Mouse (Mus musculus): Measurements from ENCODE around the gene Kcnf1. TPM values are rescaled to one million over a fixed set of nuclear protein-coding genes. Genes with fewer than 3 reads are reported as not detected.

Gene Kcnf1
- polyA plus RNA-seq, 1 experiment from 2014 or later: 0.50 TPM

DNA sequence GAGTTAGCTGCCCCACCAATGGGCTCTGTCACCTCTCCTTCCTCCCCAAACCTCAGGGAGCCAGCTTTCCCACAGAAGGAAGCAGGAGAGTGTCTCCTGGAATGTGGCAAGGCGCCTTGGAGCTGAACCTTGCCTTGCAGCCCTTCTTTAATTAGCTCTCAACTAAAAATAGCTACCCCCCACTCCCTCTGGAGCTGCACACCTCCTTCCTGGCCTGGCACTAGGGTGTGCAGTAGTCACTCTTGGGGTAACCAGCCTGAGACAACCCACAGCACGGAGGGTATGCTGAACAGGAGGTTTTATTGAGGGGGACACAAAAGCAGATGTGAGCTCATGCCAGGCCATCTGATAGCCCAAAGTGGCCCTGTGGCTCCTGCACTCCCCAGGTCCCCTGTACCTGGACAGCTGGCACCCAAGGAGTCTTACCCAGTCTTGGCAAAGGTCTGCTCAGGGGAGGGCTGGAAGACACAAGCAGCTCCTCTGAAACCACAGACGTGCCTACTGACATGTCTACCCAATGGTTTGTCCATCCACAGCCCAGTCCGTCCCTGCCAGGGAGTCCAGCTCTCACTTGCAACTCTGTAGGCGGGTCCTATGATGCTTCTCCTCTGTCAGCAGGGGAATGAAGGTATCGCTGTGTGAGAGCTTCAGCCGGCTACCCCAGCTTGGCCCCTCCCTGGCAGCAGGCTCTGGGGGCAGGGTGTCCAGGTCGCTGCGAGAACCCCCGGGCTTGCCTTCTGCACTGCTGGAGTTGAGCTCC is 2.4 kb downstream of the Kcnf1 start:
- ATAC-seq (ENCODE audit: insufficient read depth, low FRiP score): no peak
- H3K4me2 ChIP-seq (ENCODE audit: low read depth, low read length): no peak overlapping the region
- WGBS: 68% methylated on average over 10 of the region's 10 CpGs

DNA sequence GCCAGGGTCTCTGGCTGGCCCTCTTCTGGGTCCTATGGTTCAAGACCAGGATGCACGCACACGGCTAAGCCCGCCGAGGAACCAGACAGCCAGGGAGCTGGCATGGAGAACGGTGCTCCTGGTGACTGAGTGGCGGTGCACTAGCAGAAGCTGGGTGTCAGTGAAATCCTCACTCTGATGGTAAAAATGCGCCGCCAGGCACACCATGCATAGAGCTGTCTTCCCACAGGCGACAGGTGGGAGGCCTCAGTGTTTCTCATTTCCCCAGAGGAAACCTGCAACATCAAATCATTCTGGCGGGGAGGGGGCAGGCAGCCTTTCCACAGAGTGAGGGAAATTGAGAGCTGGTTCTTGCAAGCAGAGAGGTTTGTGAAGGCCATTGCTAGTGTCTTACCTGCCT is 6.3 kb downstream of the Kcnf1 start:
- WGBS: 76% methylated on average over 10 of the region's 10 CpGs
- H3K27me3 ChIP-seq (ENCODE audit: control insufficient read depth, insufficient read depth, low read length): peaks cover 10% of the 10 kb centered on the region
- ATAC-seq (ENCODE audit: insufficient read depth, low FRiP score): no peak
- H3K4me2 ChIP-seq (ENCODE audit: low read depth, low read length): no peak overlapping the region
- no peak overlapping the region for H3K4me3 ChIP-seq (replicated peaks; ENCODE audit: low read length)
- H3K27ac ChIP-seq (ENCODE audit: low read length): no peak overlapping the region
- H3K9ac ChIP-seq (ENCODE audit: low read length): no peak overlapping the region
- H3K9me3 ChIP-seq (replicated peaks; ENCODE audit: control insufficient read depth, low read length): no peaks in the 10 kb centered on the region
- no peaks in the 10 kb centered on the region for H3K4me1 ChIP-seq (ENCODE audit: control insufficient read depth, insufficient read depth, low read length)
- H3K36me3 ChIP-seq (ENCODE audit: control insufficient read depth, insufficient read depth, low read length): no peaks in the 10 kb centered on the region

More for the DNA sequence above, 2.4 kb downstream of the Kcnf1 start:
- H3K27ac ChIP-seq (ENCODE audit: low read length): no peak overlapping the region
- no peak overlapping the region for H3K9ac ChIP-seq (ENCODE audit: low read length)
- peaks cover 4% of the 10 kb centered on the region for H3K4me1 ChIP-seq (ENCODE audit: control insufficient read depth, insufficient read depth, low read length)
- H3K27me3 ChIP-seq (ENCODE audit: control insufficient read depth, insufficient read depth, low read length): peaks cover 26% of the 10 kb centered on the region
- no peaks in the 10 kb centered on the region for H3K9me3 ChIP-seq (replicated peaks; ENCODE audit: control insufficient read depth, low read length)
- no peaks in the 10 kb centered on the region for H3K36me3 ChIP-seq (ENCODE audit: control insufficient read depth, insufficient read depth, low read length)
- no peak overlapping the region for H3K4me3 ChIP-seq (replicated peaks; ENCODE audit: low read length)

DNA sequence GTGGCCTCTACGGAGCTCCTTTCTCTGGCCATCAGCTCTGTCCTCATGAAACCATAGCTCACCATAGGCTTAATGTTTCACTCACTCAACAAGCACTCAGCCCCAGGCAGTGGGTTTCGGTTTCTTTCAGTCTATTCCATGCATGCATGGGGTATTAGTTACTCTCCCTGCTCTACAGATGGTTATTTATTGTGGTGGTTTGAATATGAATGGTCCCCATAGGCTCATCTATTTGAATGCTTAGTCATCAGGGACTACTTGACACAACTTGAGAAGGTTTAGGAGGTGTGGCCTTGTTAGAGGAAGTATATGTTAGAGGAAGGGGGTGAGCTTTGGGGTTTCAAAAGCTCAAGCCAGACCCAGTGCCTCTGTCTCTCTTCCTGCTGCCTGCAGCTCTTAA is 10.6 kb downstream of the Kcnf1 start:
- Histone ChIP-seq H3K4me2 (ENCODE audit: low read depth, low read length) (no peak overlapping the region), H3K9me3 (replicated peaks; ENCODE audit: control insufficient read depth, low read length) (no peaks in the 10 kb centered on the region), H3K27ac (ENCODE audit: low read length) (no peak overlapping the region), H3K9ac (ENCODE audit: low read length) (no peak overlapping the region), H3K36me3 (ENCODE audit: control insufficient read depth, insufficient read depth, low read length) (no peaks in the 10 kb centered on the region), H3K4me1 (ENCODE audit: control insufficient read depth, insufficient read depth, low read length) (no peaks in the 10 kb centered on the region), H3K4me3 (replicated peaks; ENCODE audit: low read length) (no peak overlapping the region), H3K27me3 (ENCODE audit: control insufficient read depth, insufficient read depth, low read length) (no peaks in the 10 kb centered on the region)
- WGBS: 94% methylated on average over 2 of the region's 2 CpGs
- ATAC-seq (ENCODE audit: insufficient read depth, low FRiP score): no peak

DNA sequence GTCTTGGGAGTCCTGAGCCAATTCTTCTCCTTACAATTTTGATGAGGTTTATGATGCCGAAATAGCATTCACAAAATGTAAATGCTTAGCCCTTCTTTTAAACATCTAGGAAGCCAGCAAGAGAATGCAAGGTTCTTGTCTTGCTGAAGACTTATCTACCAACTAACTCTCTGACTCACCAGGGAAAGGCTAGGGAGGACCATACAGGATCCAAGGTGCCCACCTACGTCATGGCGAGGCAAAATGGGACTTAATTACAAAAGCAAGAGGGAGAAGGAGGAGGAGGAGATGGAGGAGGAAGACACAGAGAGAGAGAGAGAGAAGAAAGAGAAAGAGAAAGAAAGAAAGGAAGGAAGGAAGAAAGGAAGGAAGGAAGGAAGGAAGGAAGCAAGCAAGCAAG is 12.7 kb downstream of the Kcnf1 start:
- Histone ChIP-seq H3K9me3 (replicated peaks; ENCODE audit: control insufficient read depth, low read length) (no peaks in the 10 kb centered on the region), H3K27me3 (ENCODE audit: control insufficient read depth, insufficient read depth, low read length) (no peaks in the 10 kb centered on the region), H3K4me1 (ENCODE audit: control insufficient read depth, insufficient read depth, low read length) (no peaks in the 10 kb centered on the region), H3K27ac (ENCODE audit: low read length) (no peak overlapping the region), H3K9ac (ENCODE audit: low read length) (no peak overlapping the region), H3K36me3 (ENCODE audit: control insufficient read depth, insufficient read depth, low read length) (no peaks in the 10 kb centered on the region), H3K4me2 (ENCODE audit: low read depth, low read length) (no peak overlapping the region), H3K4me3 (replicated peaks; ENCODE audit: low read length) (no peak overlapping the region)
- no peak for ATAC-seq (ENCODE audit: insufficient read depth, low FRiP score)
- 82% methylated on average over 3 of the region's 3 CpGs for WGBS

DNA sequence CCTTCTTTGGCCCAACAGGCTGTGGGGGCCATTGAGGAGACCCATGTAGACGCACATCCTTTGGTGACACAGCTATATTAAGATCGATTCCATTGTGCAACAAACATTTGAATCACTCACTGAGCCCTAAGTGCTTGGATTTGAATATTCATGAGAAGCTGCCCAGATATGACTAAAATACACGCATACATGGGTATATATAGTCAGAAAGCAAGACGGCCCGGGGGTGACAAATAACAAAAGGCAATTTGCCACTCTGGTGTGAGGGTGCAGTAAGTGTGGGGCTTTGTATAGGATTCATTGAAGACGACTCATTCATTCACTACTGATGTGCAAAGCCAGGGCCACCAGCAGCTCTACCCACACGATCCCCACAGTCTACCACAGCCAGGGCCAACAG is 17.1 kb downstream of the Kcnf1 start:
- WGBS: 87% methylated on average over 7 of the region's 7 CpGs
- H3K4me3 ChIP-seq (replicated peaks; ENCODE audit: low read length): no peak overlapping the region
- H3K4me1 ChIP-seq (ENCODE audit: control insufficient read depth, insufficient read depth, low read length): no peaks in the 10 kb centered on the region
- H3K9me3 ChIP-seq (replicated peaks; ENCODE audit: control insufficient read depth, low read length): no peaks in the 10 kb centered on the region
- no peak for ATAC-seq (ENCODE audit: insufficient read depth, low FRiP score)
- no peak overlapping the region for H3K27ac ChIP-seq (ENCODE audit: low read length)
- H3K9ac ChIP-seq (ENCODE audit: low read length): no peak overlapping the region
- H3K4me2 ChIP-seq (ENCODE audit: low read depth, low read length): no peak overlapping the region
- H3K27me3 ChIP-seq (ENCODE audit: control insufficient read depth, insufficient read depth, low read length): no peaks in the 10 kb centered on the region
- no peaks in the 10 kb centered on the region for H3K36me3 ChIP-seq (ENCODE audit: control insufficient read depth, insufficient read depth, low read length)

DNA sequence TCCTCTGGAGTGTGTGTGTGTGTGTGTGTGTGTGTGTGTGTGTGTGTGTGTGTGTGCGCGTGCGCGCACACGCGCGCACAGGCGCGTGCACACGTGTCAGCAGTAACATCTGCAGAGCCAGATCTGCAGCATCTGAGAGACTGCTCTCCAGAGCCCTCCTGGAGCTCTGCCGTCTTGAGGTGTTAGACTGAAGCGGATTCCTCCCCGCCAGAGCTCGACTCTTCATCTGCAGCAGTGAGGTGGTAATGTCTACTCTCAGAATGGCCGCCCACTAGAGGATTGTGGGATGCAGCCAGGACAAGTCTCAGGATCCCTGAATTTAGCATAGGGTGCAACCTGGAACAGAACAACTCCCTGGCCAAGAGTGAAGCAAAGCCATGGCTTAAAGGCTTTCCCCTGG is 19.1 kb downstream of the Kcnf1 start:
- Histone ChIP-seq H3K4me2 (ENCODE audit: low read depth, low read length) (no peak overlapping the region), H3K36me3 (ENCODE audit: control insufficient read depth, insufficient read depth, low read length) (no peaks in the 10 kb centered on the region), H3K4me3 (replicated peaks; ENCODE audit: low read length) (no peak overlapping the region), H3K4me1 (ENCODE audit: control insufficient read depth, insufficient read depth, low read length) (no peaks in the 10 kb centered on the region), H3K27ac (ENCODE audit: low read length) (no peak overlapping the region), H3K9me3 (replicated peaks; ENCODE audit: control insufficient read depth, low read length) (no peaks in the 10 kb centered on the region), H3K9ac (ENCODE audit: low read length) (no peak overlapping the region), H3K27me3 (ENCODE audit: control insufficient read depth, insufficient read depth, low read length) (no peaks in the 10 kb centered on the region)
- ATAC-seq (ENCODE audit: insufficient read depth, low FRiP score): no peak
- 87% methylated on average over 15 of the region's 15 CpGs for WGBS

DNA sequence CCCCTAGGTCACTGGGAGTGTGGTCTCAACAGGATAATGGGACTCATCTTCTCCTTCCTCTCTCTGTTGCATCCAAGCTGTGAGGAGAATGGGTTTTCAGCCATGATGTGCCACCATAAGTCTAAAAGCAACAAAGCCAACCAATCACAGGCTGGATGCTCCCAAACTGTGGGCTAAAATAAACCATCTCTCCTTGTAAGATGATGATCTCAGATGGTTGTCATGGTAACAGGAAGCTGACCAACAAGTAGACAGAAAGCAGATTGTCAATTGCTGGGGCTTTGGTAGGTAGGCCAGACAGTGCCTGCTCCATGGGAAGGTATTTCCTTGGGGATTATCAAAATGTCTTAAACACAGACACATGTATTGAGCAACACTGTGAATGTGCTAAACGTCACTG is 20.9 kb downstream of the Kcnf1 start:
- H3K9ac ChIP-seq (ENCODE audit: low read length): no peak overlapping the region
- no peaks in the 10 kb centered on the region for H3K4me1 ChIP-seq (ENCODE audit: control insufficient read depth, insufficient read depth, low read length)
- H3K4me2 ChIP-seq (ENCODE audit: low read depth, low read length): no peak overlapping the region
- ATAC-seq (ENCODE audit: insufficient read depth, low FRiP score): no peak
- H3K9me3 ChIP-seq (replicated peaks; ENCODE audit: control insufficient read depth, low read length): no peaks in the 10 kb centered on the region
- no peaks in the 10 kb centered on the region for H3K36me3 ChIP-seq (ENCODE audit: control insufficient read depth, insufficient read depth, low read length)
- no peaks in the 10 kb centered on the region for H3K27me3 ChIP-seq (ENCODE audit: control insufficient read depth, insufficient read depth, low read length)
- H3K4me3 ChIP-seq (replicated peaks; ENCODE audit: low read length): no peak overlapping the region
- no peak overlapping the region for H3K27ac ChIP-seq (ENCODE audit: low read length)
- WGBS: 65% methylated on average over 1 of the region's 1 CpGs

DNA sequence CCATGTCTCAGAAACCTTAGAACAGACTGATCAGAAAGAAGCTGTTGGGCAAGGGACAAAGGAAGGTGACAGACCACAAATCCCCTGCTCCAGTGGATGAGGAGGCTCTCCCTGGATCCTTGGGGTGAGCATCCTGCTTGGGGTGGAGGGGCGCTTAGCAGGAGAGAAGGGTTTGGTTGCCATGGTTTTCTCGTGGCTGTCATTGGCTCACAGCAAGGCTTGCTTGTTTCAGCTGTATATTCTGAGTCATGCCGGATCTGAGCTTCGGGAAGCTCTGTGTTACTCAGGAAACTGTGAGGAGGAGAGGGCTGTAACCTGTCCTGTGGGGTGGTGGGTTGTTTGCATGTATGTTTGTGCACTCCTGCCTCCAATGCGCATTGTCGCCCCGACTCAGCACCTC is 23.8 kb downstream of the Kcnf1 start:
- ATAC-seq (ENCODE audit: insufficient read depth, low FRiP score): no peak
- Histone ChIP-seq H3K9ac (ENCODE audit: low read length) (no peak overlapping the region), H3K4me2 (ENCODE audit: low read depth, low read length) (no peak overlapping the region), H3K36me3 (ENCODE audit: control insufficient read depth, insufficient read depth, low read length) (no peaks in the 10 kb centered on the region), H3K4me3 (replicated peaks; ENCODE audit: low read length) (no peak overlapping the region), H3K27ac (ENCODE audit: low read length) (no peak overlapping the region), H3K27me3 (ENCODE audit: control insufficient read depth, insufficient read depth, low read length) (no peaks in the 10 kb centered on the region), H3K9me3 (replicated peaks; ENCODE audit: control insufficient read depth, low read length) (no peaks in the 10 kb centered on the region), H3K4me1 (ENCODE audit: control insufficient read depth, insufficient read depth, low read length) (no peaks in the 10 kb centered on the region)
- 74% methylated on average over 7 of the region's 7 CpGs for WGBS

DNA sequence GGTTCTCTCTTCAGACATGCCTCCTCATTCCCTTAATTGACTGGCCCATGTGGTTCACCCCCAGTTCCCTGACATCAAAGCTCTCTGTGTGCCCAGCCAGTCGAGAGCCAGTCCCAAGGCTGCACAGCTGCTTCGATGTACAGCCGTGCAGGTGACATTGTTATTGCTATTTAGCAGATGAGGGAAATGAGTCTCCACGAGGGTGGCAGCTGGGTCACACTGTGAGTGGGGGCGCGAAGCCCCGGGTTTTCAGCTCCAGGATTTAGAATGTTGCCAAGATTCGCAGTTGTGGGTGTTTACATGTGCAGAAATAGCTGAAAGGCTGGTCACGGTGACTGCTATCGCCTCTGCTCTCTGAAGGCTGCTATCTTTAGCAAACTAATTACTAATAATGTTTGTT is 27.8 kb downstream of the Kcnf1 start:
- 42% methylated on average over 10 of the region's 10 CpGs for WGBS
- ATAC-seq (ENCODE audit: insufficient read depth, low FRiP score): no peak

More for the DNA sequence above, 27.8 kb downstream of the Kcnf1 start:
- H3K4me1 ChIP-seq (ENCODE audit: control insufficient read depth, insufficient read depth, low read length): no peaks in the 10 kb centered on the region
- no peaks in the 10 kb centered on the region for H3K27me3 ChIP-seq (ENCODE audit: control insufficient read depth, insufficient read depth, low read length)
- no peak overlapping the region for H3K9ac ChIP-seq (ENCODE audit: low read length)
- no peaks in the 10 kb centered on the region for H3K36me3 ChIP-seq (ENCODE audit: control insufficient read depth, insufficient read depth, low read length)
- no peak overlapping the region for H3K4me2 ChIP-seq (ENCODE audit: low read depth, low read length)
- no peak overlapping the region for H3K4me3 ChIP-seq (replicated peaks; ENCODE audit: low read length)
- H3K27ac ChIP-seq (ENCODE audit: low read length): no peak overlapping the region
- H3K9me3 ChIP-seq (replicated peaks; ENCODE audit: control insufficient read depth, low read length): no peaks in the 10 kb centered on the region

Measured in stomach, embryonic 16.5 days (tissue).